Mouse (Mus musculus): ENCODE data around the gene Abcb9. TPM values are rescaled to one million over a fixed set of nuclear protein-coding genes. Genes with fewer than 3 reads are reported as not detected.

The Abcb9 gene
- polyA plus RNA-seq, 1 experiment from 2014 or later: 12.8 TPM

DNA sequence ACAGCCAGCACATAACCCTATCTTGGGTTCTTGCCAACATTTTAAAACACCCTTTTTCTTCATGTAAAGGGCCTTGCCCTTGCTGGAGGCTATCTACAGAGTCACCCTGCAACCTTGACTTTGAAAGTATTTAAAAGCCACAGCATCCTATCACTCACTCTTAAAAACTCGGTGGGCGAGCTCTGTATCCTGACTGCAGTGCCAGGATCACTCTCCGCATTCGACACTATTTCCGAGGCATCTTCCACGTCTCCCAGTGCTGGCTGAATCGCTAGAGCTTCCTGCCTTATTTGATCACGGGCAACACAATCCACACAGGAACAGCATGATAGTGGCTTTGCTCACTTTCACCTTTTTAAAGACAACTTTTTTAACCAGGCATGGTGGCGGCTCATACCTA is 77.7 kb downstream of the Abcb9 start:
- no peaks in the 10 kb centered on the region for H3K27me3 ChIP-seq (ENCODE audit: control insufficient read depth, insufficient read depth, low read length)
- no peak overlapping the region for H3K9ac ChIP-seq (replicated peaks; ENCODE audit: low read depth, low read length)
- H3K27ac ChIP-seq (ENCODE audit: low read depth, low read length): no peak overlapping the region
- H3K36me3 ChIP-seq (ENCODE audit: control insufficient read depth, insufficient read depth, low read length): no peaks in the 10 kb centered on the region
- no peak overlapping the region for H3K4me2 ChIP-seq (ENCODE audit: low read depth, low read length)
- peaks cover 47% of the 10 kb centered on the region for H3K4me1 ChIP-seq (ENCODE audit: control insufficient read depth, insufficient read depth, low read length)
- WGBS: 84% methylated on average over 9 of the region's 9 CpGs
- no peak for ATAC-seq (ENCODE audit: low read depth)
- H3K4me3 ChIP-seq (ENCODE audit: low read depth, low read length): no peak overlapping the region
- no peaks in the 10 kb centered on the region for H3K9me3 ChIP-seq (ENCODE audit: control insufficient read depth, low read length)

DNA sequence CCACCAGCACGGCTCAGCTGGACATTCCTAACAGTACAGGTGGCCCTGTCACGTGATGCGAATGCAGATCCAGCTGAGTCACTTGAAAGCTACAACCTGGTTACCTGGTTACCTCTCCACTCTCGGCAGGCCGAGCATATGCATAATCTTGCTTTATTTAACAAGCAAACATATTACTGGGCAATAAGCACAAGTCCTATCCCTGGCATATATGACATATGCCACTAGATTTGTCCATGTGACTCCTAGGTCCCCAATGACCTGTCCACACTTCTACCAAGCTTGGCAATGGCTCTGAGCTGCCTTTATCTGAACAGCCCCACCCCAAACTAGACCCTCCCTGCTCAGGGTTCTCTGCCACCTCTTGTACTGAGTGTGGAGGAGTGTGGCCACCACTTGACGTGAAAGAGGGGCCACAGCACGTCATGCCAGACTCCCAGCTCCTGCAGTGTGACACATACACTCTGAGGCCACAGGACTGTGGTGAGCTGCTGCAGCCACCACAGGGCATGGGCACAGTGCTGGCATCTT is 79.2 kb downstream of the Abcb9 start:
- no peak overlapping the region for H3K4me3 ChIP-seq (ENCODE audit: low read depth, low read length)
- no peaks in the 10 kb centered on the region for H3K9me3 ChIP-seq (ENCODE audit: control insufficient read depth, low read length)
- WGBS: 88% methylated on average over 7 of the region's 7 CpGs
- no peak for ATAC-seq (ENCODE audit: low read depth)
- no peaks in the 10 kb centered on the region for H3K36me3 ChIP-seq (ENCODE audit: control insufficient read depth, insufficient read depth, low read length)
- peaks cover 62% of the 10 kb centered on the region for H3K4me1 ChIP-seq (ENCODE audit: control insufficient read depth, insufficient read depth, low read length)
- H3K27ac ChIP-seq (ENCODE audit: low read depth, low read length): no peak overlapping the region
- H3K27me3 ChIP-seq (ENCODE audit: control insufficient read depth, insufficient read depth, low read length): no peaks in the 10 kb centered on the region
- no peak overlapping the region for H3K4me2 ChIP-seq (ENCODE audit: low read depth, low read length)
- no peak overlapping the region for H3K9ac ChIP-seq (replicated peaks; ENCODE audit: low read depth, low read length)

DNA sequence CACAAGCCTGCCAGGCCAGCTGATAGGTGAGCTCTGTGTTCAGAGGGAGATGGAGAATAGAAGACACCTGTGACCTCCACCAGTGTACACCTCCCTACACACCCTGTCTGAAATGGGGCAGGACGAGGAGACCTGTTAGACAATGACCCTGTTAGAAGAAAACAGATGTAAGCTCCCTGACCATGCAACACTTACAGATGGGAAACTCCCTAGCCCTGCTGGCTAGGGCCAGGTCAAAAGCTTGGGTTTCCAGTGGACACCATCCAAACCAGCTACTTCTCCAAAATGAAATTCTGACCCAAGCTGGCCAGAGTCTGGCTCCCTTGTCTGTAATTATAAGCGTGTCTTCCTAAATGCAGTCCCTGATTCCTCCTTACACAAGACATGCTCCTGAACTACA is 79.9 kb downstream of the Abcb9 start:
- WGBS: 77% methylated on average over 2 of the region's 2 CpGs
- H3K9me3 ChIP-seq (ENCODE audit: control insufficient read depth, low read length): no peaks in the 10 kb centered on the region
- H3K4me3 ChIP-seq (ENCODE audit: low read depth, low read length): no peak overlapping the region
- no peaks in the 10 kb centered on the region for H3K36me3 ChIP-seq (ENCODE audit: control insufficient read depth, insufficient read depth, low read length)
- H3K27me3 ChIP-seq (ENCODE audit: control insufficient read depth, insufficient read depth, low read length): no peaks in the 10 kb centered on the region
- no peak overlapping the region for H3K9ac ChIP-seq (replicated peaks; ENCODE audit: low read depth, low read length)
- peaks cover 69% of the 10 kb centered on the region for H3K4me1 ChIP-seq (ENCODE audit: control insufficient read depth, insufficient read depth, low read length)
- ATAC-seq (ENCODE audit: low read depth): no peak
- peak overlapping the region; percentile 28; the same call in 1 of the 2 replicates for H3K27ac ChIP-seq (ENCODE audit: low read depth, low read length)
- no peak overlapping the region for H3K4me2 ChIP-seq (ENCODE audit: low read depth, low read length)

DNA sequence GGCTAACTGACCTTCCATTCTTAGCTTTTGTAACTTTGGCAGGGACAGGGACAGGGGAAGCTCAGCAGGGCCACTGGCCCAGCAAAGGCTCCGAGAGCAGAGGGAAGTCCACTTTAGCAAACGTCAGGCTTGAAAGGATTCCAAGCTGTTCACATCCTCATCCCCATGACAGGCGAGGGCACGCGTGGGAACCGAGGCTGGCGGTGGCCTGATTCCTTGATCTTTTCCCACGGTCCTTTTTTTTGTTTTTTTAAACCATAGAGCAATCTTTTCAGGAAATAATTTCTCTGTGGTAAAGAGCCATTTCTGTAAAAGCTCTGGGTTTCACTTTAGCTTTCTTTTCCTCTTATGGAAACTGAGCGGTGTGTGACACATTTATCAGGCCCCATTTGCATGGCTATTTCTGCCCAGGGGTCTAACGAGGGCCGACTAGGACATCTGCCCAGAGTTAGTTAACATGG is 80.8 kb downstream of the Abcb9 start:
- 8% methylated on average over 11 of the region's 11 CpGs for WGBS
- Histone ChIP-seq H3K4me1 (ENCODE audit: control insufficient read depth, insufficient read depth, low read length) (peaks cover 68% of the 10 kb centered on the region), H3K4me3 (ENCODE audit: low read depth, low read length) (no peak overlapping the region), H3K9me3 (ENCODE audit: control insufficient read depth, low read length) (no peaks in the 10 kb centered on the region), H3K4me2 (ENCODE audit: low read depth, low read length) (no peak overlapping the region), H3K36me3 (ENCODE audit: control insufficient read depth, insufficient read depth, low read length) (0 out of 2 replicates have a peak, but pooled peaks cover 3% of the 10 kb centered on the region), H3K27ac (ENCODE audit: low read depth, low read length) (peak overlapping the region; percentile 23), H3K27me3 (ENCODE audit: control insufficient read depth, insufficient read depth, low read length) (no peaks in the 10 kb centered on the region), H3K9ac (replicated peaks; ENCODE audit: low read depth, low read length) (no peak overlapping the region)
- no peak for ATAC-seq (ENCODE audit: low read depth)

DNA sequence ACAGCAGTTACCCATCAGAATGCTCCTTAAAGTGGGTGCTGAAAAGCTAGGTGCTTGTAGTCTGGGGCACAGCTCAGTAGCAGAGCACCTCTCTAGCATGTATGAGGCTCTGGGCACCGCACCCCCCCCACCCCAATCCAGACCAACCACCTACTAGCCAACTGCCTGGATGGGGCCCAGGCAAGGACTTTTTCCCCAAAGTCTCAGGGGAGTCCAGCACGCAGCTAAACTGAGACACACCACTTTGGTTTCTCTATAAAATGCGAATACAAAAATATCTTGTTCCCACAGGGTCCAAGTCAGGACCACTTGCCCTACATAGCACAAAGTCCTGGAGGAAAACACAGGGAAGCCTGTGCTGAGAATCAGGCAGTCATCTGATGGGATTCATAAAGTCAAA is 81.4 kb downstream of the Abcb9 start:
- ATAC-seq (ENCODE audit: low read depth): no peak
- Histone ChIP-seq H3K9me3 (ENCODE audit: control insufficient read depth, low read length) (no peaks in the 10 kb centered on the region), H3K9ac (replicated peaks; ENCODE audit: low read depth, low read length) (no peak overlapping the region), H3K27ac (ENCODE audit: low read depth, low read length) (peak overlapping the region; percentile 34), H3K4me3 (ENCODE audit: low read depth, low read length) (no peak overlapping the region), H3K27me3 (ENCODE audit: control insufficient read depth, insufficient read depth, low read length) (no peaks in the 10 kb centered on the region), H3K4me1 (ENCODE audit: control insufficient read depth, insufficient read depth, low read length) (peaks cover 67% of the 10 kb centered on the region), H3K4me2 (ENCODE audit: low read depth, low read length) (no peak overlapping the region), H3K36me3 (ENCODE audit: control insufficient read depth, insufficient read depth, low read length) (peaks cover 5% of the 10 kb centered on the region; the same call in 1 of the 2 replicates)
- WGBS: 72% methylated on average over 3 of the region's 3 CpGs

DNA sequence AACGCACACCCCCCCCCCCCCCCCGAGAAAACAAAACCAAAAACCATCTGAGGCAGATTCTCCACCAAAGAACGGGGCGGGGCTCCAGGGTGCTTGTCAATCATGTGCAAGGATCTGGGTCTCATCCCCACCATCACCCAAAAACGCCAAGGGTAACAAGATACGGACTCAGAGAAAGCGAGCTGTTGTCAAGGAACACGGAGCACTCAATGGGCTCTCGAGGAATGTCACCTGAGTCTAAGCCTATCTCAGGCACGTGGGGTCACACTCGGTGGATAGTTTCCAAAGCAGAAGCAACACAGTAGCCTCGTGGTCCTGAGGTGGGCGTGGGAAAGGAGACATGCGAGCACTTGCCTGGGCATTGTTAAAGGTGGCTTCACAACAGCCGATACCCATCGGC is 81.9 kb downstream of the Abcb9 start:
- Histone ChIP-seq H3K9me3 (ENCODE audit: control insufficient read depth, low read length) (no peaks in the 10 kb centered on the region), H3K4me1 (ENCODE audit: control insufficient read depth, insufficient read depth, low read length) (peaks cover 65% of the 10 kb centered on the region), H3K4me2 (ENCODE audit: low read depth, low read length) (no peak overlapping the region), H3K36me3 (ENCODE audit: control insufficient read depth, insufficient read depth, low read length) (peaks cover 9% of the 10 kb centered on the region; the same call in 1 of the 2 replicates), H3K27ac (ENCODE audit: low read depth, low read length) (peak overlapping the region; percentile 34; the same call in 1 of the 2 replicates), H3K4me3 (ENCODE audit: low read depth, low read length) (no peak overlapping the region), H3K9ac (replicated peaks; ENCODE audit: low read depth, low read length) (no peak overlapping the region), H3K27me3 (ENCODE audit: control insufficient read depth, insufficient read depth, low read length) (no peaks in the 10 kb centered on the region)
- ATAC-seq (ENCODE audit: low read depth): no peak
- WGBS: 88% methylated on average over 16 of the region's 16 CpGs

DNA sequence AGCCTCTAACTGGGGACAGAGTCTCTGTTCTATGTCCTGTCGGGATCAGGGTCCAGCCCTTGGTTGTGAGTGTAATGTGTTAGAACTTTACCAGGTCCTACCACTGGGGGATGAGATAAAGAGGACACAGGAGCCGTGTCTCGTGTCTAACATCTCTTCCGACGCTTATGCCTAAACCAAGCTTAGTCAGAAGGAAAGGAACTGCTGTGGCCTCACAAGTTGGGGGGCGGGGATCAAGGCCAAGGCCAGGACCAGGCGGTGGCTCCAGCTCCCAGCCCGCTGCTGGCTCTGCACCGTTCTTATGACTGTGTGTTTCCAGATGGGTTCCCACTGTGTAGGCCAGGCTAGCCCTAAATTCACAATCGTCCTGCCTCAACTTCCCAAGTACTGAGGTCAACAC is 82.7 kb downstream of the Abcb9 start:
- no peaks in the 10 kb centered on the region for H3K9me3 ChIP-seq (ENCODE audit: control insufficient read depth, low read length)
- 83% methylated on average over 10 of the region's 10 CpGs for WGBS

DNA sequence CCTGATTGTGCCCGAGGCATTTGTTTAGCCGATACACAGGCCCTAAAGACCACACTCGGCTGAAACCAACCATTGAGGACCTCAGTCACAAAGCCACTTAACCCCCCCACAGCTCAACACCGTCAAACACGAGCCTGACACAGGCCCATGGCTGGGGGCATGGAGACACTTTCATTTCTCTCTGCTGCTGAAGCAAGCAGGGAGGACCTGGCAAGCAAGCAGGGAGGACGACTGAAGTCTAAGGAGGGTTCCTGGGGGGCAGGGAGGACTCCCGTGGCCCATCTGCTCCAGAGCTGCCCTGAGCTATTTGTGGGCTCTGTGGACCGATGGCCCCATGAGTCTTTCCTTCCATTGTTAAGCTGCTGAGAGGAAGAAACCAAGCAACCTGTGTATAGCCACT is 83.7 kb downstream of the Abcb9 start:
- peaks cover 48% of the 10 kb centered on the region for H3K4me1 ChIP-seq (ENCODE audit: control insufficient read depth, insufficient read depth, low read length)
- no peaks in the 10 kb centered on the region for H3K9me3 ChIP-seq (ENCODE audit: control insufficient read depth, low read length)
- WGBS: 4% methylated on average over 8 of the region's 8 CpGs
- H3K27me3 ChIP-seq (ENCODE audit: control insufficient read depth, insufficient read depth, low read length): no peaks in the 10 kb centered on the region
- no peak for ATAC-seq (ENCODE audit: low read depth)
- H3K9ac ChIP-seq (replicated peaks; ENCODE audit: low read depth, low read length): peak overlapping the region; percentile 4; the same call in 1 of the 2 replicates
- H3K36me3 ChIP-seq (ENCODE audit: control insufficient read depth, insufficient read depth, low read length): peaks cover 27% of the 10 kb centered on the region
- H3K4me3 ChIP-seq (ENCODE audit: low read depth, low read length): no peak overlapping the region
- H3K4me2 ChIP-seq (ENCODE audit: low read depth, low read length): peak overlapping the region; percentile 30
- H3K27ac ChIP-seq (ENCODE audit: low read depth, low read length): peak overlapping the region; percentile 83

More for the DNA sequence above, 82.7 kb downstream of the Abcb9 start:
- Histone ChIP-seq H3K27ac (ENCODE audit: low read depth, low read length) (no peak overlapping the region), H3K4me1 (ENCODE audit: control insufficient read depth, insufficient read depth, low read length) (peaks cover 57% of the 10 kb centered on the region), H3K4me2 (ENCODE audit: low read depth, low read length) (no peak overlapping the region), H3K4me3 (ENCODE audit: low read depth, low read length) (no peak overlapping the region), H3K9ac (replicated peaks; ENCODE audit: low read depth, low read length) (no peak overlapping the region), H3K27me3 (ENCODE audit: control insufficient read depth, insufficient read depth, low read length) (no peaks in the 10 kb centered on the region), H3K36me3 (ENCODE audit: control insufficient read depth, insufficient read depth, low read length) (peaks cover 17% of the 10 kb centered on the region)
- ATAC-seq (ENCODE audit: low read depth): no peak
